Mouse (Mus musculus) thymus, postnatal 36 days (tissue): ENCODE data around the gene Limch1.
A peak's percentile ranks its signal among the peaks of the same experiment; 100 is the strongest.

Experiments used
- DNase-seq, 2 experiments: peaks; one replicate each; pipeline ENCODE4 v3.0.0; 2022; ENCODE audit warnings: mixed read lengths in 2 of 2

The Limch1 gene

GRCm38 (mm10) chr5:67090856-67091255, 345.2 kb downstream of the Limch1 start:
- no peak for DNase-seq

GRCm38 (mm10) chr5:67091766-67092165, 346.1 kb downstream of the Limch1 start:
- no peak for DNase-seq

GRCm38 (mm10) chr5:67093991-67094390, 348.4 kb downstream of the Limch1 start:
- no peak for DNase-seq

GRCm38 (mm10) chr5:67095153-67095552, 349.5 kb downstream of the Limch1 start:
- DNase-seq, result no peak

- DNase-seq, result peak in 1 of 2 experiments; percentile 2
Measured at GRCm38 (mm10) chr5:67095651-67096377, 350.2 kb downstream of the Limch1 start.

GRCm38 (mm10) chr5:67096378-67096771, 350.7 kb downstream of the Limch1 start:
- DNase-seq, result no peak

- no peak for DNase-seq
Measured at GRCm38 (mm10) chr5:67097106-67098050, 351.8 kb downstream of the Limch1 start.

- DNase-seq, result no peak
Measured at GRCm38 (mm10) chr5:67098051-67098732, 352.6 kb downstream of the Limch1 start.

- DNase-seq, result no peak
Measured at GRCm38 (mm10) chr5:67098733-67099323, 353.2 kb downstream of the Limch1 start, which contains the start of gene Phox2b. Gene Phox2b (minus strand): TSS chr5:67099301.

GRCm38 (mm10) chr5:67099393-67100271, 354.0 kb downstream of the Limch1 start:
- DNase-seq, result no peak

- no peak for DNase-seq
Measured at GRCm38 (mm10) chr5:67100564-67101394, 355.2 kb downstream of the Limch1 start.

GRCm38 (mm10) chr5:67101395-67101760, 355.8 kb downstream of the Limch1 start:
- DNase-seq, result no peak

GRCm38 (mm10) chr5:67101793-67102600, 356.4 kb downstream of the Limch1 start:
- peak in 1 of 2 experiments; percentile 7 for DNase-seq

- no peak for DNase-seq
Measured at GRCm38 (mm10) chr5:67103016-67103415, 357.4 kb downstream of the Limch1 start.

GRCm38 (mm10) chr5:67106261-67106660, 360.6 kb downstream of the Limch1 start:
- no peak for DNase-seq
